Mouse (Mus musculus) liver, embryonic 12.5 days (tissue): ENCODE data around the gene Smgc. TPM values are rescaled to one million over a fixed set of nuclear protein-coding genes. Genes with fewer than 3 reads are reported as not detected.
"Not testable (repeated sequence)": the region's sequence is repeated elsewhere in the genome, so short reads cannot be mapped to it uniquely, and the experiment has no call there.

Experiments
- ATAC-seq: fragments of 200-750 bp; cut with Nextera tagmentation; 2 replicates; pipeline ENCODE4 v1.8.0; 2017; ENCODE audit warnings: moderate number of reproducible peaks, mild to moderate bottlenecking, moderate library complexity
- H3K27ac ChIP-seq: fragments of 300-500 bp; sonication (generic); 2 replicates; pipeline ENCODE4 v1.5.1; 2016; ENCODE audit warnings: mild to moderate bottlenecking
- H3K27me3 ChIP-seq: fragments of 300-500 bp; sonication (generic); replicated peaks from 2 replicates; pipeline ENCODE4 v1.6.1; 2016; ENCODE audit warnings: mild to moderate bottlenecking, moderate library complexity
- H3K36me3 ChIP-seq: fragments of 300-500 bp; sonication (generic); 2 replicates; pipeline ENCODE4 v1.6.1; 2016; ENCODE audit warnings: mild to moderate bottlenecking, moderate library complexity
- H3K4me1 ChIP-seq: fragments of 300-500 bp; sonication (generic); 2 replicates; pipeline ENCODE4 v1.6.1; 2016
- H3K4me2 ChIP-seq: fragments of 300-500 bp; sonication (generic); 2 replicates; pipeline ENCODE4 v1.6.1; 2016; ENCODE audit warnings: mild to moderate bottlenecking, moderate library complexity
- H3K4me3 ChIP-seq: fragments of 300-500 bp; sonication (generic); 2 replicates; pipeline ENCODE4 v1.5.1; 2016; ENCODE audit warnings: mild to moderate bottlenecking, moderate library complexity
- H3K9ac ChIP-seq: fragments of 300-500 bp; sonication (generic); 2 replicates; pipeline ENCODE4 v1.6.1; 2016; ENCODE audit warnings: mild to moderate bottlenecking, moderate library complexity
- H3K9me3 ChIP-seq: fragments of 300-500 bp; sonication (generic); replicated peaks from 2 replicates; pipeline ENCODE4 v1.6.1; 2016; ENCODE audit warnings: mild to moderate bottlenecking, moderate library complexity
- WGBS: fragments of 180-500 bp; shearing (Covaris S2); methylation state at CpG from one replicate; pipeline ENCODE4 v1.1.7; 2016; ENCODE audit not compliant: insufficient replicate concordance; 5-methylcytosine and 5-hydroxymethylcytosine counted together
- polyA plus RNA-seq: library from polyadenylated mRNA; unstranded; fragments of >200 nt; fragmentation: Nextera tagmentation; extraction: Ambion mirVana; gene quantifications from 2 replicates; pipeline ENCODE4 v1.2.1, GENCODE M21; 2016

The Smgc gene
- polyA plus RNA-seq: not detected in 2 replicates

- no peak within 1 kb of the TSS for H3K4me2 ChIP-seq
- WGBS: 75% methylated on average over 7 of the region's 7 CpGs
- 0 out of 2 replicates have a peak, but pooled peaks cover 5% of the 10 kb centered on the region for H3K9me3 ChIP-seq
- H3K27ac ChIP-seq: no peak within 1 kb of the TSS
- no peaks in the 10 kb centered on the region for H3K36me3 ChIP-seq
- no peaks in the 10 kb centered on the region for H3K27me3 ChIP-seq
- ATAC-seq: no peak
- H3K9ac ChIP-seq: no peak within 1 kb of the TSS
- H3K4me1 ChIP-seq: no peaks in the 10 kb centered on the region
- H3K4me3 ChIP-seq: no peak within 1 kb of the TSS
These were observed at the start of gene Smgc for GRCm38 (mm10) chr15:91837965-91838364. Smgc (plus strand) TSS chr15:91838265.

- no peaks in the 10 kb centered on the region for H3K36me3 ChIP-seq
- H3K27ac ChIP-seq: no peak overlapping the region
- H3K9me3 ChIP-seq: peaks cover 5% of the 10 kb centered on the region
- H3K4me3 ChIP-seq: no peak overlapping the region
- H3K4me1 ChIP-seq: no peaks in the 10 kb centered on the region
- 83% methylated on average over 11 of the region's 11 CpGs for WGBS
- H3K27me3 ChIP-seq: no peaks in the 10 kb centered on the region
- ATAC-seq: no peak
- no peak overlapping the region for H3K4me2 ChIP-seq
- H3K9ac ChIP-seq: no peak overlapping the region
These were observed 49.7 kb upstream of the Smgc start for GRCm38 (mm10) chr15:91788338-91788737.

DNA sequence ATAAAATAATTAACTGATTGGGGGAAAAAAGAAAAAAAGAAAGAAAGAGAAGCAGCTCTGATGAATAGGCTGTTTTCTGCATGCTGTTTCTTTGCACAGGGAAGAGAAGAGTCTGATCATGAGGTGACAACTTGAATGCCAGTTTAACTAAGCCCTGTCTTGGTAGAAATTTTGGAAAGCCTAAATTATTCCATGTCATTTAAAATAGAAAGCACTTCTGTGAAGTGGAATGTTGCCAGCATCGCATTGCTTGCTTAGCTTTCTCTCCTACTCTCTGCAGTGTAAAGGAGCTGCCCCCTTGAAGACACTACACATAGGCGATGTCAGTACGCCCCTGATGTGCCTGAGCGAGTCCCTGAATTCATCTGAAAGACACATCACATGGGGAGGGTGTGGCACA is 31.6 kb upstream of the Smgc start:
- no peaks in the 10 kb centered on the region for H3K27me3 ChIP-seq
- no peaks in the 10 kb centered on the region for H3K36me3 ChIP-seq
- no peak for ATAC-seq
- H3K4me1 ChIP-seq: no peaks in the 10 kb centered on the region
- H3K9ac ChIP-seq: no peak overlapping the region
- no peaks in the 10 kb centered on the region for H3K9me3 ChIP-seq
- H3K27ac ChIP-seq: no peak overlapping the region
- WGBS: 74% methylated on average over 4 of the region's 4 CpGs
- H3K4me2 ChIP-seq: no peak overlapping the region
- no peak overlapping the region for H3K4me3 ChIP-seq

DNA sequence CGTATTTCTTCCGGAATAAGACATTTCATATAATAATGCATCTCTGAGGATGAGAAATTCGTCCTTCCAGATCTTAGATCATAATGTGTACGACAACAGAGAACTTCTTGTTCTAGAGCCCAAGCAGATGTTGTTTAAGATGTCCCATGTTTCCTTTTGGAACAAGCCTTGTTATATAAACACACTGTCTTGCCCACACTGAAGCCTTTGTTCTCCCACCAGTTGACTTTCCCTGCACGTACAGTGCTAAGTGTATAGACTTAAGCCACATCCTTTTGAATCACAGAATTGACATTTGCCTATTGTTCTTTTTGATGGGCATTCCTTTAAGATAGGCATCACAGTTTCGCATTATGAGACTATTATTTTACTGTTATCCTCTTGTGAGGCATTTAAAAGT is 2.7 kb upstream of the Smgc start:
- Histone ChIP-seq H3K27me3 (no peaks in the 10 kb centered on the region), H3K36me3 (no peaks in the 10 kb centered on the region), H3K4me2 (no peak overlapping the region), H3K9me3 (no peaks in the 10 kb centered on the region), H3K9ac (no peak overlapping the region), H3K4me3 (no peak overlapping the region), H3K4me1 (no peaks in the 10 kb centered on the region), H3K27ac (no peak overlapping the region)
- WGBS: 66% methylated on average over 6 of the region's 6 CpGs
- no peak for ATAC-seq

DNA sequence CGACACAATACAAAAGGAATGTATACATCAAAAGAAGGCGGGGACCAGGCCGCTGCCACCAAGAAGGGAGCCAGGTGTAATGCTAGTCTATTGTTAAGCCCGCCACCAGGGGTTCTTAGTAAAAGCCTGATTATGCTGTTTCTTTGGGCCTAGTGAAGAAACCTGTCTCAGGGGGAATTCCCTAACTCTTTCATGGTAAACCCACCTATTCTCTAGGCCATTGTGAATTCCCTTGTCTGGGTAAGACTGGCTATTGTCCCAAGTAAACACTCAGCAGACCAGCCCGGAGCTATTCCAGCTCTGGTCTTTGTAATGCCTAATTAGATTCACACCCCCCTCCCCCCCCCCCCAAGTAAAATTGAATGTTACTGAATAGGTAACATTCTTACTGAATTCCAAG is 26.1 kb downstream of the Smgc start:
- not testable (repeated sequence) for H3K27me3 ChIP-seq, H3K4me2 ChIP-seq, H3K9ac ChIP-seq, H3K36me3 ChIP-seq, H3K27ac ChIP-seq, H3K4me1 ChIP-seq, H3K9me3 ChIP-seq, ATAC-seq, H3K4me3 ChIP-seq
- 40% methylated on average over 5 of the region's 5 CpGs for WGBS

- ATAC-seq: no peak
- H3K9me3 ChIP-seq: peaks cover 15% of the 10 kb centered on the region
- no peaks in the 10 kb centered on the region for H3K36me3 ChIP-seq
- no peak overlapping the region for H3K27ac ChIP-seq
- no peak overlapping the region for H3K9ac ChIP-seq
- H3K4me3 ChIP-seq: no peak overlapping the region
- H3K27me3 ChIP-seq: no peaks in the 10 kb centered on the region
- H3K4me1 ChIP-seq: no peaks in the 10 kb centered on the region
- no peak overlapping the region for H3K4me2 ChIP-seq
- WGBS: 51% methylated on average over 6 of the region's 6 CpGs
These were observed 62.2 kb downstream of the Smgc start for GRCm38 (mm10) chr15:91900245-91900644.

- ATAC-seq, H3K9me3 ChIP-seq, H3K36me3 ChIP-seq, H3K4me3 ChIP-seq, H3K4me2 ChIP-seq, H3K9ac ChIP-seq, H3K27me3 ChIP-seq, H3K4me1 ChIP-seq, H3K27ac ChIP-seq: not testable (repeated sequence)
- 40% methylated on average over 1 of the region's 11 CpGs for WGBS
These were observed 69.0 kb downstream of the Smgc start for GRCm38 (mm10) chr15:91907046-91907445.

Other genes starting within 250 kb of the Smgc start
- gene Lrrk2, start 165.1 kb upstream of the Smgc start, polyA plus RNA-seq: 1.6 and 2.0 TPM in 2 replicates
- gene Cntn1, start 212.9 kb downstream of the Smgc start, polyA plus RNA-seq: 0.10 and 0.11 TPM in 2 replicates